Mouse (Mus musculus) left cerebral cortex, adult 9 months (tissue): Measurements from ENCODE around the gene Hdac11.

Experiments used
- DNase-seq, 2 experiments: peaks; one replicate each; pipeline ENCODE4 v3.0.0; 2022; ENCODE audit warnings: low spot score in 2 of 2

The Hdac11 gene

DNA sequence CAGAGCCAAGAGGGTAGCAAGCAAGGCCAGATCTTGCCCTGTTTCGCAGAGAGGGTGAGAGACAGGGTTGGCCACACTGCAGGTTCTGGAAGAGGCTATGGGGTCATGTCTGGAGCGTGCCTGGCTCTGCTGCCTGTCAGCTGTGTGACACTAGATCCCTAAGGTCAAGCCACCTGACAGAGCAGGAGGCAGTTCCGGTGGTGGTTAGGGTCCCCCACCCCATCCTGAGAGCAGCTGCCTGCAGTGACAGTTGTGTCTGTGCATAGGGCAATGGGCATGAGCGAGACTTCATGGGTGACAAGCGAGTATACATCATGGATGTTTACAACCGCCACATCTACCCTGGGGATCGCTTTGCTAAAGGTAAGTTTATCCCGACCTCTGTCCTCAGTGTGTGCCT, 12.7 kb downstream of the Hdac11 start:
- DNase-seq = no peak

DNA sequence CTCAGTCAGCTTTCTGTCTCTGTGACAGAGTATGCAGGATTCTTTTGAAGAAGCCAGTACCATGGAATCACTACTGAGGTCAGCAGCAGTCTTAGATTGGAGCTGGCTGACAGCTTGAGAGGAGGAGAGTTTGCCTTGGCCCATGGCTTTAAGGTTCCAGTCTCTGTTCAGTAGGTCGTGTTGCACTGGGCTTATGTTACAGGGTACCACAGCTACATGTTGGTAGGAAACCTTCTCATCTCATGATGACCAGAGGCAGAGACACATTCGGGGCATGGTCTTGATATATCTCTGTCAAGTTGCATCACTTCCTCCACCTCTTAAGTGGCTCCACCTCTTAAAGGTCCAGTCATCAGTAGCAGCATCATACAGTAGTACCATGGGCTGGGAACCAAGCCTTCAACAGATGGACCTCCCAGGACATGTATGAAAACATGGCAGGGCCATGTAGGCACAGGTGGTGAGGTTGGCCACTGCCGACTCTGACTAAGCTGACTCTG, 15.0 kb downstream of the Hdac11 start:
- no peak for DNase-seq

DNA sequence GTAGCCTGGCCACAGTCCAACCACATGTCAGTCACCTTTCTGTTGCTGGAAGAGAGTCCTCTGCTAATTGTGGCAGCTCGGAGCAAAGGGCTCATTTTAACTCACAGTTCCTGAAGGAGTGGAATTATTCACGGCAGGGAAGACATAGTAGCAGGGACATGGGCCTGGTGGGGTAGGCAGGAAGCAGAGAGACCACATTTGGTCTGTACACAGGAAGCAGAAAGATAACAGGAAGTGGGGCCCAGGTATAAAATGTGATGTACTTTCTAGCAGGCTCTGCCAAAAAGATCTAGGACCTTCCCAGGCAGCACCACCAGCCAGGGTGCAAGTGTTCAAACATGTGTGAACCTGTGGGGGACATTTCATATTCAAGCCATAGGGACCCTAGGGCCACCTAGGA, 15.9 kb downstream of the Hdac11 start:
- no peak for DNase-seq

DNA sequence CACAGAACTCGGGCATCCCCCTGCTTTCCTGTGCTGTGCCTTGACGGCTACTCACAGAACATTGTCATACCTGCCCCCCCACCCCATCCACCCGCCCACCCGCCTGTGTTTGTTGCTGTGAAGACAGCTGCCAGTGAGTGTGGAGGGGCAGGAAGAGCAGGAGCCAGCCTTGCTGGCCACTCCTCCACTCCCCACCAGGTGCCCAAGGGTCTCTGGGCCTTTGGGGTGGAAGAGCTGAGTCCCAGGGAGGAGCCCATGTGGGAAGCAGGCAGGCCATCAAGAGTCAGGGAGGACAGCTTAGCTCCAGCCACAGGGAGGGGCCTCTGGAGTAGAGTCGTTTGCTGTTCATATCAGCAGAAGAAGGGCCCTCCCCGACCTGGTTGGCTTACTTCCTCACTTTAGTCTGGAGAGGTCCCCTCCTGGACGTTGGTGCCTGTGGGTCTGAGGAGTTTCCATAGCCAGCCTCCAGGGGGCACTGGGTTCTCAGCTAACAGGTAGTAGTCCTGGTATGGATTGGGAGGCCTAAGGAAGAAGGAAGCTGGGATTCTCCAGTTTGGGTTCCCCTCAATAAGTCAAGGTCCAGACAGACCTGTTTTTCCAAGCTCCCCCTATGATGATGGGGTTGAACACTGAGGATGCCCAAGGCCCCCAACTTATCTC, 16.9 kb downstream of the Hdac11 start:
- peak in 1 of 2 experiments; percentile 61 for DNase-seq

DNA sequence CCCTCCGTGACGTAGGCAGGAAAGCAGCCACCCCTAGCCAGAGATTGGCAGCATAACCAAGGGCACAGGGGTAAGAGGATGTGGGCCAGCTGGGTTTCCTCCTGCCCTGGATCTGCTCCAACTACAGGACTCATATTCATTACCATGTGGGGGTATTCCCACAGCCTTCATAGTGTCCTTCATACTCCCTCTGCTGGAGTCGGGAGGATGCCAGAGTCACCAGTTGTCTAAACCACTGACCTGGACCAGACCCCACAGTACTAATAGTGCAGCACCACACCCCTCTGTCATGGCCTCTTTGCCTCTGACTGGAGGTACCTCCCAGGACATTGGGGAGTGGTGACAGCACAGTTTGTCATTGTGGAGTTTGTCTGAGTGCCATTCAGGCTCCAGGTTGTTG, 17.7 kb downstream of the Hdac11 start:
- no peak for DNase-seq

DNA sequence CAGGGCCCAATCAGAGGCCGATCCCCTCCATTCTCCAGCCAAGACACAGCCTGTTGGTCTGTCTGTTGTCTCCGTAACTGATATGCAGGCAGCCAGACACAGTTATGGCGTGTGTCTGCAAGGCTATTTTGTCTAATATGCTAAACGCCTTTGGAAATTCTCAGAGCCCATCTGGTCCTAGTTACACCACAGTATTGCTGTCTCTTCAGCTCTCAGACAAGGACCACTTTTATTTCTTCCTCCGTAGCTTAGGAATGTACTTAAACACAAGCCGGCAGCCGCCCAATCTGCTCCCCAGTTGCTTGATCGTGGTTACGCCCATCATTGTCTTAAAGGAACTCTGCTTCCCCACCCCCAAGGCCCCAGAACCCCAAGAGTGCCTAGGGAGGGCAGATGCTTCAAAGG, 24.3 kb downstream of the Hdac11 start:
- no peak for DNase-seq

DNA sequence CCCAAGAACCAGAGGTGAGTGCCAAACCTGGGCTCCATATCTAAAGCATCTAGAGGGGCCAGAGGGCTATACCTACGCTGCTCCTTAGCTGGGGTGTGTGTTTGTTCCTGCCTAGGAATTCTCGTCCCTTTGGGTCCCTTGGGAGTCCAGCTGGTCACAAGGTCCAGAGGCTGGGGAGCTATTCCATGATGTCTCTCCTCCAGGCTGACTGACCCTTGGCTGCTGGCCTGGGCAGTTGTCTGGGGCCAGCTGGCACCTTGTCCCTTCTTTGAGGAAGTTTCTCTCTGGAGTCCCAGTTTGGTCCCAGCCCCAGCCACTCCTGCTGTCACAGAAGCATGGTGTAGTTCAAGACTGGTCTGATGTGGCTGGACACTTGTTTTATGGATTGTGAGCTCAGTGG, 24.9 kb downstream of the Hdac11 start:
- no peak for DNase-seq

DNA sequence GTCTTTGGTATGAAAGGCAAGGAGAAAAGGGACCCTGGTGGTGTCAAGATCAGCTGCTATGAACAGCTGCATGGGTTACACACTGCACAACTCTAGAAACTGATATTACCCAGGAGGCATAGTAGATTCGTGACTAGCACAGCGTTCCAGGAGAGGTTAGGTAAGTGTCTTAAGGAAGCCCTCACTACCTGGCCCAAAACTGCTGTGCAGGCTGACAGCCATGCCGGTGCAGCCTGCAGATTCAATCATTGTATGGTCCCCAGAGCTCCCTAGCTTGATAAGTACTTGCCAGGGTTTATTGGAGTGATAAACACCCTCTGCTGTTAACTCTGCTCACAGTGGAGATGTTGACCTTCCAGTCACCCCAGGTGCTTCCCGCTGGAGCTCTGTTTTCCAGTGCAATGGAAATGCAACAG, 25.6 kb downstream of the Hdac11 start:
- no peak for DNase-seq

DNA sequence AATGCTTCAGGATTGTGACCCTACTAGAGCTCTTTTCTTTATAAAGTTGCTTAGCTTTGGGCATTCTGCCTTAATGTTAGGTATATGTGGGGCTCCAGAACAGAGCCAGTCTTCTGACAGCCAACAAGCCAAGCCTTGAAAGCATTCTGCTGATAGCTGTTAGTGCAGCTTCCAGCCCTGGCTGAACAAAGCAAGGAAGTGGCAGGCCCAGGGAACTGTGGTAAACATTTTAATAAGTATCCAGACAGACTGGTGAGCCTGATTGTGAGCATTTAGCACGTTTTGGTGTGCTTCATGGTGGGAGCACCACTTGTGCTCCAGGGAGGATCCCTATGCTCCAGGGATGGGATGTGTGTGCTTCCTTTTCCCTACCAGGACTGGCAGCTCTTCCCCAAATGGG, 26.6 kb downstream of the Hdac11 start:
- DNase-seq = no peak

DNA sequence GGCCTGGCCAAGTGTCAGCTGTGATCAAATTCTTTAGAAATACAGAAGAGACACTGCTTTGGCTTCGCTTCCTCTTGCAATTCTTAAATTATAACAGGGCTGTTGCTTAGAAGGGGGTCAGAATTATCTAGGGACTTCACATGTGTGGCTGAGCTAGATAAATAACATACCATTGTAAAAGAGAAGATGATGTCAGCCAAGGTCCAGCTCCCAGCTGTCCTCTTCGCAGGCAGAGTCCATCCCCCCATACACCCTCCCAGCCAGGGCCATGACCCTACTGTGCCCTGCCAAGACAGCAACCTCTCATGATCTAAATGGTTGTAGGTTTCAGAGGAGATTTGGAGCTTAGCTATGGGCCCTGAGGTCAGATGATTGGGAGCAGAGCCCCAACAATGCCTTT, 27.5 kb downstream of the Hdac11 start:
- no peak for DNase-seq

DNA sequence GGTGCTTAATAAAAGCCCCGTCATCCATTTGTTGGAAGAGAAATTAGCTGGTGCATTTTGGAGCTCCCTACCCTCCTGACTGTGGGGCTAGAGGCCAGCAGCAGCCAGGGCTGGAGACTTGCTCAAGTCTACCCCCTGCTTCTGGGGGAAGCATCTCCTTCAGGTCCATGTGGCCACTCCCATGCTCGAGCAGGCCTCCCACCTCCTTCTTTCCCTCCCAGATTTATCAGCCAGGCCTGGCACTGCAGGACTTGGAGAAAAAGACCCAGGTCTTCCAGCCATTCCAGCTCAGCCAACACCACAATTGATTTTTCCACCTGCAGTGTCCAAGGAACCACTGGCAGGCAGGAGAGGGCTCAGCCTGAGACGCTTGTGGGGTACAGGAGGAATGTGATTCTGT, 28.3 kb downstream of the Hdac11 start:
- DNase-seq = no peak

DNA sequence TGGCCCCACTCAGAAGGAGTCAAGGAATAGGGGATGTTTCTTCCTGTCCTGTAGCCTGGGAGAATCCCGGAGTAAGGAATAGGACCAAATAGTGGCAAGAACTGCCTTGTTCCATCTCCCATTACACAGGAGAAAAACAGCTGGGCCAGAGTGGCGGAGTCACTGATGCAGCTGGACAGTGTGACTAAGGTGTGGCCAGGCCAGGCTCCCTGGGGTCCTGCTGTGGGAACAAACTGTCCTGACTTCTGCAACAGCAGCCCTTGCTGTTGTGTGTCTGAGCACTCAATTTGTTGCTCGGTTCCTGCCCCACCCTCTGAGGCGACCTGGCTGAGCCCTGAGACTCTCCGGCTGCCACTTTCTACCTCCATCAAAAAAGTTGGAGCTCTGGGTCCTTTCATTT, 29.0 kb downstream of the Hdac11 start:
- no peak for DNase-seq

DNA sequence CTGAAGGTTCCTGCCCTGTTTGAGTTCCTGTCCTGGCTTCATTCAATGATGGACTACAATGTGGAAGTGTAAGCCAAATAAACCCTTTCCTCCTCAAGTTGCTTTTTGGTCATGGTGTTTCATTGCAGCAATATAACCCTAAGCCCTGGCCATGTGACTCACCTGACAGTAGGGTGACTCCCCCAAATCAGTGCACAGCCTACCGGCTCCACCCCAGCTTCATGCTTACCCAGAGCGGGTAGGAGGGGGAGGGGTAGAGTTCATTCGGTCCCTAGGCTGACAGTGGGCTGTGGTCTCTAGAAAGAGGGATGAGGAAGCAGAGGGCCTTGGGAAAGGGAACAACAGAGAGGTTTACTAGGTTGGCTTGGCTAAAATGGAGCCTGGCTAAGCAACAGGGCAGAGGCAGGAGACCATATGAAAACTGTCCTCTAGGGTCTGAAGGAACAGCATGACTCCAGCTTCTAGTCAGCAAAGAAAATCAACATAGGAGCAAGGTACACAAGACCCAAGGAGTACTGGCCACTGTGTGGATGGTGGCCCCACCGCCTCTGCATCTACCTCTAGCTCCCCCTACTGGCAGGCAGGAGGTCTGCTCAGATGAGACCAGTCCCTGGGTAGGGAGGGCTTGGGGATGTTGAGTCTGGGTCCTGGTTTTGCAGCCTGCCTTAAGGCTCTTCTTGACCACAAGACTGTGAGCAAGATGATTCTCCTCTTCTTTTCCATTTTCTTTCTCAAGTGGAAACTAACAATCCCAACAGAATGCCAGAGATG, 29.9 kb downstream of the Hdac11 start:
- DNase-seq = no peak

DNA sequence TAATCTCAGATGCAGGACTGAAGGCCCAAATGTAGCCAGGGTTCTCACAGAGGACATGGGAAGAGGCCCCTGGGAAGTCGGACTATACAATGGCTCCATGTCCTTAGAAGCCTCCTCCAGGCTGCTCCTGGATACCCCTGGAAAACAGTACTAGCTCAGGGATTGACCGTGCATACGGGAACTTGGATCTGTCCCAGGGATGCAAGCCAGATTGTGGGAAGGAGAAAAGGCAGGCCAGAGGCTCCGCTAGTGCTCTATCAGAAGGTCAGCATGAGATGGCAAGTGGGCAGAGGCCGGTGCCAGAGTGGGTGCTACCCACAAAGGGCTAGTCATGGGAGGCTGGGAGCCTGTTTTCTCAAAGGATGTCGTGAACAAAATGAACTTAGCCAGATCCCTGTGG, 30.5 kb downstream of the Hdac11 start:
- no peak for DNase-seq

DNA sequence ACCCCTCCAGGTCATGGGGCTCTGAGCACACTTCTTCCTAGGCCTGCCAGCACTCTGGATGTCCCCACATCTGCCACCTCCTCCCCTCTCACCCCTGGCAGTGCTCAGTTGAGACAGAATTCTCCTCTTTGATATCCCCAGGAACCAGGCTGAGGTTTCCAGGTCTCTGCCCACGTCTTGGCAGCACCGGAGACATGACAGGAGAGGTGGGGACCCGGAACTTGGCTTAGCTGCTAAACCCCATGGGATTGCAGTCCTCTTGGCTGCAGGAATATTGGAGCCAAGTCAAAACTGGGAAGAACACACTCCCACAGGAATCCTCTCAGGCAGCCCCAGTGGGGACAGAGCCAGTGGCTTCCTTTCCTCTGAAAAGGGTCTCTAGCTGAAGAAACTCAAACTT, 31.4 kb downstream of the Hdac11 start:
- no peak for DNase-seq

DNA sequence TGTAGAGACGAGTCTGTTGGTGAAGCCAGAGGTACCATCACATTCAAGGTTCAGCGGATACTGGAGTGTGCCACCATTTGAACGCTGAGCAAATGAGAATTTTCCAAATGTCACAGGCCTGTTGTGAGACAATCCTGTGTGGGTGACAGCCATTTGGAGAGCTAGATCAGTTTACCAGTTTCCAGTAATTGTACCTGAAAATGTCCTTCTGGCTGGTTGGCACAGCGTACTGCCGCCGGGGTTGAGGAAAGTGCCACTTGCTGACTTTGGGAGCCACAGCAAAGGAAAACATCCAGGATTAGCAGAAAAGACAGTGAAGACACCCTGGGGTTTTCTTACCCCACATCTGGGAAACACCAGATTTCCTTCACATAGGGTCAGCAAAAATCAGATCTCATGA, 33.5 kb downstream of the Hdac11 start:
- no peak for DNase-seq

DNA sequence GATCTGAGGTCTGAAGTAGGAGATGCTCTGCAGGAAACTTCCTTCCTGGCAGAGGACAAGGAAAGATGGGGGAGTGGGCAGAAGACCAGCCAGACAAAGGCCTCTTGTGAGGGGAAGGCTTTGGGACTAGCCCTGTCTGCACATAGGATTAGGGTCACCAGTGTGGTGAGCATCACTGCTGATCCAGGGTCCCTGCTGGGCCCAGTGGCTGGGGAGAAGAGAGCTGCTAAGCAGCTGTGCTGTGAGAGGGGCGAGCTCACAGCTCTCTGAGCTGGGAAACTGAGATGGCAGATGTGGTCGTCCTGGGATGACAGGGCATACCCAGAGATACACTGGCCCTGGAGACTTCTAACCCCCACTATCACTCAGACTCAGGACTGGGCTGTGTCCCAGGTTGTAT, 35.0 kb downstream of the Hdac11 start:
- DNase-seq = no peak

DNA sequence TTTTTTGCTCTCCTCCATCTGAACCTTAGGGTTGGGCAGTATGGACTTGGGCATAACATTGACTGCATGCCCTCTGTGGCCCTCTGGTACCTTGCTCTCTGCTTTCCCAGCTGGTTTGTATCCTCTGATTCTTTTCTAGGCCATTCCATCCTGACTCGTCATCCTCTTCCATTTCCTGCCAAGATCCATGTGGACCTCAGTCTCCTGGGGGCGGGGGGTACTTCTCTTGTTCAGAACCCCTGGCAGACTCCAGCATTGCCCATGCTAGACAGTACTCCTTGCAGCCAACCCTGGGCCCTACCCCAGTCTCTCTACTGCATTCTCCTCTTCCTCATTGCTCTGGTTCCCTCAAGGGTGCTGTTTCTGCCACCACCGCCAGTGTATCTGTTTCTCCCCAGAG, 36.0 kb downstream of the Hdac11 start:
- DNase-seq = no peak

DNA sequence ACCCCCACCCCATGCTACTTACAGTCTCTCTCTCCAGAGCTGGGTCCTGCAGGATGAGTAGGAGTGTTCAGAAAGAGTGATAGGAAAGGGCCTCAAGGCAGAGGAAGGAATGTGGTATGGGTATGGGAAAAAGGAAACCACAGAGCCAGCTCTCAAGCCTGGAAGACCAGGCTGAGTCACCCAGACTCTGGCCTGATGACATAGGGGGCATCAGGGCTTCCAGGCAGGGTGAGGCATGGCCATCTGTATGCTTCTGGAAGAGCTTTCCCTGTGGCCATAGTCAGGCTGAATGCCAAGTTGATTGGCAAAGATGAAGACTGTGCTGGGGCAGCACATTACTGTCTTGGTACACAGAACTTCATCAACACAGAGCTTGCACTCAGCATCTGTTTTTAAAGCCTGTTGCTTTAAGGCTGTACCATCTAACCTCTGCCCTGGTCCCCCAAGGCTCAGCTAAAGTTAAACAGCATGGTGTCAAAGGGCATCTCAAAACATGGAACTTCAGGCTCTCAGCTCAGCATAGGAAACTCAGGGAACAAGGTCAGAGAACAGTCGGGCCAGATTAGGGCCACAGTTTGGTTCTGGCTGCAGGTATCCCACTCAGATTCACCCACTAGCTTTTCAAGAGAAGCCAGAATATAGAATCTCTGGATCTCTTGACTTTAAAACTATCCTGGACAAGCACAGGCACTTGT, 36.5 kb downstream of the Hdac11 start:
- no peak for DNase-seq

DNA sequence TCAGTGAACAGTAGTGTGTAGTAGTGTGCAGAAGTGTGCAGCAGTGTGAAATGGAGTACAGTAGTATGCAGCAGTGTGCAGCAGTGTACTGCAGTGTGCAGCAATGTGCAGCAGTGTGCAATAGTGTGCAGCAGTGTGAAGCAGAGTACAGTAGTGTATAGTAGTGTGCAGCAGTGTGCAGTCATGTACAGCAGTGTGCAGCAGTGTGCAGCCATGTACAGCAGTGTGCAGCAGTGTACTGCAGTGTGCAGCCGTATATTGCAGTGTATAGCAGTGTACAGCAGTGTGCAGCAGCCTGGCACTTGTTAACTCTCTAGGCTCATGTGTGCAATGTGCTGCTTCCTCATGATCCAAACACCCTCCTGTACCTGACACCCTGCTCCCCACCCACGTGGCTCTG, 42.0 kb downstream of the Hdac11 start:
- no peak for DNase-seq

DNA sequence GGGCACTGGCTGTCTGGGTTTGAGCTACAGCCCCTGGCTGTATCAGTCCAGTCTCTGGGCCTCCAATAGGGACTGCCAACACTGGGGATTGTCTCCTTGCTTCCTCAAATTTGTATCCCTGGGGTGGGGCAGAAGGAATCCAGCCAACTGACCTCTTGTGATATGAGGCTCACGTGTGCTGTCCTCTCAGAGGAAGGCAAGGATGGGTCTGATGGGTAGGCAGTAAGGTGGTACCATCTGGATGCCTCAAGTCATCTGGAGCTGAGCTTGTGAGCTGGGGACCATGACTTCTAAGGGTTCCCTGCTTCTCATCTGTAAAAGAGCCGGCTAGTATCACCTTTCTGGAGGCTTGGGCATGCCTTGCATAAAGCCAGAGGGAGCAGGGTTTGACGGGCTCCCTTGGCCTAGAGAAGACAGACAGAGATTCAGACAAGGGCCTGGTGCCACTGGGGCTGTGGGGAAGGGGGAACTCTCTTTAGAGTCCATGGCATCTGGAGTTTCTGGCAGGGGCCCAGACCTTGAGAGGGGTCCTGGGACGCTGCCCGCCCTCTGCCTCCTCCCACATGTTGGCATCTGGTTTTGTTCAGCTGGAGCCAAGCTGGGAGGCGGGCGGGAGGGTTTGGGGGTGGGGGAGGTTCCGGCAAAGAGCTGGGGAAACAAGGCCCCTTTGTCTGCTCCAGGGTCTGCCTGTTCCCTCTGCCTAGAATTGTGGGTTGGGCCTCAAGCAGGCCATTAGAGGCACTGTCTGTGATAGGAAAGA, 44.1 kb downstream of the Hdac11 start:
- DNase-seq = peak; percentile 44 to 78

DNA sequence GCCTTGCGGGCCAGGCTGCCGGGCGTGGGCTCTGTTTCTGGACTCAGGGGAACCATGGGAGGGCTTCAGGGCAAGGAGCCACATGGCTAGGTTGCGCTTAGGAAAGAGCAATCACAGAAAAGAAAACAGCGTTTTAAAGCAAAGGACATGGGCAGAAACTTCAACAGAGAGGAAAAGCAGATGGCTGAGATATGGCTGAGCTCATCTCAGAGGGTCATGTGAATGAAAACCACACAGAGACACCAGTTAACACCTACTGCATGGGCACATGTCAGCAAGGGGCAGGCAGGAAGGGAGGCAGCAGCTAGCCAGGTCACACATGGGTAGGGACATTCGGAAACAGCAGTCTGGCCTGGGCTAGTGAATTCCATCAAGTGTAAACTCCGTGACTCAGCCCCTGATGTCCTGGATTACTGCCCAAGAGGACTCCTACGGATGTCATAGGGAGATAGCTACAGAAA, 45.4 kb downstream of the Hdac11 start:
- no peak for DNase-seq
